Mouse (Mus musculus): ENCODE measurements around the gene Wif1. TPM values are rescaled to one million over a fixed set of nuclear protein-coding genes. Genes with fewer than 3 reads are reported as not detected.
A peak's percentile ranks its signal among the peaks of the same experiment; 100 is the strongest.

The Wif1 gene
- 10 to 100 TPM; 11.3 to 18.3 TPM for total RNA-seq (2021)
- long read RNA-seq, experiment 1, transcript Wif1-201 (10 exons, 2,294 nt) = major isoform, 15 of 17 reads
- long read RNA-seq, experiment 1, partial matches to known transcripts = 0 of 17 reads
- long read RNA-seq, experiment 1, other reads (novel, unspliced or antisense) = 1 of 17 reads
- long read RNA-seq, experiment 2, transcript Wif1-201 (10 exons, 2,294 nt) = major isoform, 23 of 27 reads
- long read RNA-seq, experiment 2, partial matches to known transcripts = 2 of 27 reads
- long read RNA-seq, experiment 2, other reads (novel, unspliced or antisense) = 1 of 27 reads

DNA sequence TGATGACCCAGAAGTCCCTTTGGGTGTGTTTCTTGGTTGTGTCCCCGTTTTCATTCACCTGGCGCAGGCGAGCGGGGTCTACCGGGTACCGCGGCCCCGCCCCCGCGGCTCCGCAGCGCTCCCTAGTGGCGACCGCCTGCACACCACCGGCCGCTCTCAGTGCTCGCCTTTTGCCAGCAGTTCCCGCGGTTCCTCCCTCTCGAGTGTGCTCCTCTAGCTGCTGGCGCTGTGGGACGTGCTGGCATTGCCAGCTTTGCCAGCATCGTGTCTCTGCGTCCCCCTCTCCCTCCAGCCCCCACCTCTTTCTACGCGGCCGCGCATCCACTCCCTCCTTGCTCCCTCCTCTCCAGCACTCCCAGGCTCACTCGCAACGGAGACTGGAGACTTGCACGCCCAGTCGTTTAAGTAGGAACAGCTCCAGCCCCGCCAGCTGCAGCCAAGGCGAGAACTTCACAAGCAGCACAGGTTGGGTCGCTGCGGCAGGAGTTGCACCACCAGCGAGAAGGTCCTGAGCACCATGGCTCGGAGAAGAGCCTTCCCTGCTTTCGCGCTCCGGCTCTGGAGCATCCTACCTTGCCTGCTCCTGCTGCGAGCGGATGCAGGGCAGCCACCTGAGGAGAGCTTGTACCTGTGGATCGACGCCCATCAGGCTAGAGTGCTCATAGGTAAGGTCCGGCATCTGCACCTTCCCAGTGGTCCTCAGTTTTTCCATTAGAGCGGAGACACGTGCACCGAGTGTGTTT lies at the start of gene Wif1:
Gene Wif1 (plus strand): TSS at position 135 of the 743 bp plus-strand sequence.
- peak; percentile 74 to 77 for DNase-seq (ENCODE audit: low spot score in 2 of 2)

DNA sequence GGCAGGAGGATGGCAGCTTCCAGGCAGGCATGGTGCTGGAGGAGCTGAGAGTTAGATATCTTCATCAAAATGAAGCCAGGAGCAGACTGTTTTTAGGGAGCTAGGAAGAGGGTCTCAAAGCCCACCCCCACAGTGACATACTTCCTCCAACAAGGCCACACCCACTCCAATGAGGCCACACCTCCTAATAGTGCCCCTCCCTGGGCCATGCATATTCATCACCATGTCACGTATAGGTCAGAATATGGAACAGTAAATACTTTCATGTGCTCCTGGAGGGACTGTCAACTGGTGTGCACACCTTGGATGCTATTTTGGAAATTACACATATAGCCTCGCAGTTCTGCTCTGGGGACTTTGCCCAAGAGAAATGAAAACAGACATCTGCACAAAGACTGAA lies 31.6 kb upstream of the Wif1 start:
- no peak for DNase-seq (ENCODE audit: low spot score in 2 of 2)

DNA sequence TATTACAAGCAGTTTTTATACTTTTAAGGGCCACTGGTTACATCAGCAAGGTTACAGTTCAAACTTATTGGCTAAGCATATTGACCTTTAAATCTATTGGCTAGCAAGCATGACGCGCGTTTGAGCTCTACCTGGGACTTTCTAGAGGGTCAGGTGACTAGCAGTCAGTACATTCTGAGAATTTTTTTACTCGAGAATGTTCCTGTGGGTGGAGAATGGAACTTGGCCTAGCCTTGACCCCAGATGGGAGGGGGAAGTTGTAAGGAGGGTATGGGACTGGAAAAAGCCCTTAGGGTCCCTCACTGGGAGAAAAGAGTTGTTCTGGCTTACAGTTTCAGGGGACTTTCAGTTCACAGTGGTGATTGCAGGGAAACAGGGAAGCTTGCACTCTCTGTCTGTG lies 22.3 kb upstream of the Wif1 start:
- DNase-seq (ENCODE audit: low spot score in 2 of 2) = no peak

DNA sequence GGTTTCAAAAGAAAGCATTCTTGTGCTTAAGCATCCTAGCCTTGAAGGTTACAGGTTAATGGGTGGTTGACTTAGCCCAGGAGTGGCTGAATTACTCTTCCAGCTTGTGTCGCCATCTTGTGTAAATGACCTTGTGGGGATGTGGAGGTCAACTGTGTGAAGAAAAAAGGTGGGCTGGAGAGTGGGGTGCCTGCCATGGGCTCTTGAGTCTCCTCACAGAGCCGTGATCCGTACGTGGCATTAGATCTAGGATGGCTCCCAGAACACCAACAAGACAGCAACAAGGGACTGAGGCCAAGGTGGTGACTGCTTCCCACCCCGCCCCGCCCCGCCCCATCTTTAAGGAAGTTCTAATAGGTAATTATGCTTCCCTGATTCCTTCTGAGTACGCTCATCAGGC lies 17.5 kb upstream of the Wif1 start:
- no peak for DNase-seq (ENCODE audit: low spot score in 2 of 2)

- no peak for DNase-seq (ENCODE audit: low spot score in 2 of 2)
Measured at GRCm38 (mm10) chr10:121016711-121017503, 16.9 kb upstream of the Wif1 start.

DNA sequence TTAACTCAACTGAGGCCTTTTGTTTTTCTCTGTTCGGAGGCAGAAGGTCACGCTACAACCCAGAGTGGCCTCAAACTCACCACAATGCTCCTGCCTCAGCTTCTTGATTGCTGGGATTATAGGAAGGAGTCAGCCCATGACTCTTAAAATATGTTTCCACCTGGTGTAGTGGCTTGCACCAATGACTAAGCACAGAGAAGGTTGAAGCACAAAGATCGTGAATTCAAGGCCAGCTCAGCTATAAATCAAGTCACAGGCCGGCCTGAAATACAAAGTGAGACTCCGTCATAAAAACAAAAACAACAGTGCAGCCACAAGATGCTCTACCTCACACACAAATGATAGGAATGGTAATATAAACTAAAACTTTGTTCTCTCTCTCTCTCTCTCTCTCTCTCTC lies 10.8 kb upstream of the Wif1 start:
- DNase-seq (ENCODE audit: low spot score in 2 of 2) = no peak

DNA sequence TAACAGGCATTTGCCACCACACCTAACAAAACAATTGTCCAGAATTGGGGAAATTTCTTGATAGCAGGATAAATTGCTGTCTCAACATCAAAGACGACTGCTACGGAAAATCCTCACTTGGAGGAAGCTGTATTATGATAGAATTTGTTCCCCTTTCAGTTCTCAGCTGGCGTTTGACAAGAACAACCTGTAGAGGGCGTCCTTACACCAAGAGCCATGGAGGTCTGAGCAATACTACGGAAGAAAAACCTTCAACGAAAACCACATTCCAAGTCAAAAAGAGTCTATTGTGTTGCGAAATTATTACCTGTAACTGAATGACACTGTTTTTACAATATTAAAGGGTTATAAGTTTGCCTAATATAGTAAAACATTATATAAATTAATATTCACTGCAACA lies 2.0 kb upstream of the Wif1 start:
- DNase-seq (ENCODE audit: low spot score in 2 of 2) = peak in 1 of 2 experiments; percentile 20

DNA sequence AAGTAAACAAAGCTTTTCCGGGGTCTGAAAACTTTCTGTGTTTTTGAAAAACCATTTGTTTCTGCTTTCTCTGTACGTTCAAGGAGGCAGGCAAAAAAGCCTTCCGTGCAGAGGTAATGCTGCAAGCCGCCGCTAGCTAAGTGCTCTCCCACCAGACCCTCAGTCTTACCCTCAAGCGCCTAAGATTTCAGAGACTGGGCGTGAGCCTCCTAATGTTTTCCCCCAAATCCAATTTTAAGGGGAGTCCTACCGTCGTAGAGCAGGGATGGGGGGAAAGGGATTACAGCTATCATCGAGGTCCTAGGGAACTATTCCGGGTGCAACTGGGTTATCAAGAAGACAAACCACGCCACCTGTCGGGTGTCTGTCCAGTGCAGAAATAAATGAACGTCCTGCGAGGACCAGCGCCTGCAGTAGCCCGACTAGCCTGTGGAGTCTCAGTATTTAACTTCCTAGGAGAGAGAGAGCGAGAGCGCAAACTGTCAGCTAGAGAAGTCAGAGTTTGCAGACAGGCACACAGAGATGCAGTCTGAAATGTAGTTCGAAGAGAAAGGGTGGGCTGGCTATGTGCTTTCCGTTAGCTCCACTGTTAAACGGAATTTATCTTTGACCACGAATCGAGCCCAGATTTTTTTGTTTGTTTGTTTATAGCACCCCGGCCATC lies 500 bp upstream of the Wif1 start:
- DNase-seq (ENCODE audit: low spot score in 2 of 2) = peak; percentile 41 to 70

DNA sequence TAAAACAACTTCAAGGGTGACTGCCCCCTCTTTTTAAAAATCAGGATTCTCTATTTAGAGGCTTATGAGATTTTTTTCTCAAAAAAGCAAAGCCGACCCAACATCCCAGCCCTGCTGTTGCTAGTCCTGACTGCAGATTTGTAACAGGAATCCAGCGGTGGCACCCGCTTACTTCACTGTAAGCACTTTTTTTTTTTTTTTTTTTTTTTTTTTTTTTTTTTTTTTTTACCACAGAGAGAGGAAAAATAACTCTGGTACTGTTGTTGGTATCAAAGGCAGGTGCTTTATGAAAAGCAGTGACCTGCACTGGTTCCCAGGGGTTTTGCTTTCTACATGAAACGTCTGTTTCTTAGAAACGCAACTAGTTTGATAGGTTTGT lies 798 bp downstream of the Wif1 start:
- DNase-seq (ENCODE audit: low spot score in 2 of 2) = no peak

GRCm38 (mm10) chr10:121038556-121039284 lies 5.0 kb downstream of the Wif1 start:
- no peak for DNase-seq (ENCODE audit: low spot score in 2 of 2)

GRCm38 (mm10) chr10:121040911-121041310 lies 7.2 kb downstream of the Wif1 start:
- DNase-seq (ENCODE audit: low spot score in 2 of 2) = no peak

- DNase-seq (ENCODE audit: low spot score in 2 of 2) = no peak
Measured at GRCm38 (mm10) chr10:121047440-121047839, 13.7 kb downstream of the Wif1 start.

DNA sequence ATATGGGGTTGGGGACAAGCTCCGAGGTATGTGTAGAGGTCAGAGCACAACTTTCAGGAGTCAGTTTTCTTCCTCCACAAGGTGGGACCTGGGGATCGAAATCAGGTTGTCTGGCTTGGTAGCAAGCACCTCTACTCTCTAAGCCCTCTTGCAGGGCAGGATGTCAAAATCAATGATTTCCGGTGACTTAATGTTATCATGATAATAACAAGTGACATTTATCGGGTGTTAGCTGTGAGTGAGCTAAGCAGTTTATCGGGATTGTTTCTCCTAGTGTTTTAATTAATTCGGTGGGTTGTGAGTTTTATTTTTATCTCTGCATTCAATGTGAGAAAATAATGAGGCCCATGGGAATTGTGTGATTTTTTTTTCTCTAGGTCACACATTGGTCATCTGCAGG lies 18.3 kb downstream of the Wif1 start:
- DNase-seq (ENCODE audit: low spot score in 2 of 2) = no peak

- DNase-seq (ENCODE audit: low spot score in 2 of 2) = peak; percentile 34 to 76
Measured at GRCm38 (mm10) chr10:121055452-121056188, 21.9 kb downstream of the Wif1 start.

- DNase-seq (ENCODE audit: low spot score in 2 of 2) = no peak
Measured at GRCm38 (mm10) chr10:121056823-121057222, 23.1 kb downstream of the Wif1 start.

DNA sequence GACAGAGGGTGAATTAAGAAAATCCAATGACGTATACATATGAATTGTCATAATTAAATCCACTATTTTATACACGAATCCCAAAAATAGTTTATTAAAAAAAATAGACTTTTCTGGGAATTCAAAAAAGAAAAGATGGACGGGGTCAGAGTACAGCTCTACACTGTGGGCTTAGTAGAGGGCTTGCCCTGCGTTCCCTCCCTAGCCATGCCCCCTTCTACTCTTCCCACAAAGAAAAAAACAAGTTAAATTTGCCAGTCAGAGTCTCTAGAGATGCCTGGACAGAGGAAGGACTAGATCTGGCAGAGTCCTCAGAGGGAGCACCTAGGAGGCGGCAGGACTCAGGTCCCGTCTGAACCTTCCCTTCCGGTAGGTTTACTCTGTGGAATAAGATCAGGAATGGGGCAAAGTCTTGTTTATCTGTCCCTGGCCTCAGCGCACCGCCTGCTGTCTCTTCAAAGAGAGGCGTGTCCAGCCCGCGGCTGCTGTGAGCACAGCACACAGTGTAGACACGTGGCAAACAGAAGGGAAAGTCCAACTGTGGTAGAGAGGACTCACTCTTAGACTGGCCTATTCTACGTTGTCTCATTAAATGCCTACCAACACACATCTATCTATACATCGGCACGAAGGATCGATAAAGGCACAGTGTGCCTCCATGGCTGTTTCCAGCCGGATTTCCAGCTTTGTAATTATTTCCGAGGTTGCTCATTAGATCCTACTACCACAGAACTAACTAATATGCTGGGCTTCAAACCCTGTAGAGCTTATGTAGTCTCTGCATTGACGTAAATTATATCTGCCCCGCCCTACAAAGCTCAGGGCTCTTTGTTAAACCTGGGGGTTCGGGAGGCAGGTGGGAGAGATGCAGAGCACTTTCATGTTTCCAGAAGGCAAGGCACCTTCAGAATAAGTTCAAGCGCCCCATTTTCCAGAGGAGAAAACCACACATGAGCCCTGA lies 25.6 kb downstream of the Wif1 start:
- DNase-seq (ENCODE audit: low spot score in 2 of 2) = no peak

GRCm38 (mm10) chr10:121061336-121061835 lies 27.6 kb downstream of the Wif1 start:
- DNase-seq (ENCODE audit: low spot score in 2 of 2) = no peak

DNA sequence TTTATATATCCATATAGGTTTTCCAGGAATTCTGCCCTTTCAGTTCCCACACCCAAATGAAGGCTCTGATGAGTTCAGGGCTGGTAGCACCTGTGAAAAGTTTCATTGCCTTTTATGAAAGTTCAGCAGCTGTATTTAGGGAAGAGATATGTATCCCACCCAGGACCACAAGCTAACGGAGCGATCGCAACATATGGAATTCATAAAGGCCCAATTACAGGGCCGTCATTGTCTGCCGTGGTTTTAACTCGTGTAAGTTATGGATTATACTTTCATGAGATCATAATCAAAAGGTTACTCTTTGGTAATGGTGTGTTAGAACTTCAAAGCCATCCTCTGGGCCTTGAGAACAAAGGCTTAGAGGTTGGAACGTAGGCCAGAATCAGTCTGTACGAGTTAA lies 28.9 kb downstream of the Wif1 start:
- no peak for DNase-seq (ENCODE audit: low spot score in 2 of 2)

Data from gastrocnemius, postnatal 4 days (tissue).